Mouse (Mus musculus) frontal cortex, postnatal 10 days (tissue): Measurements from ENCODE around the gene Cep85l.
A peak's percentile ranks its signal among the peaks of the same experiment; 100 is the strongest.

ENCODE experiments used
- DNase-seq, 2 experiments: peaks; one replicate each; pipeline ENCODE4 v3.0.0; 2022; ENCODE audit warnings: low spot score in 2 of 2, mixed read lengths in 1 of 2

Cep85l gene

DNA sequence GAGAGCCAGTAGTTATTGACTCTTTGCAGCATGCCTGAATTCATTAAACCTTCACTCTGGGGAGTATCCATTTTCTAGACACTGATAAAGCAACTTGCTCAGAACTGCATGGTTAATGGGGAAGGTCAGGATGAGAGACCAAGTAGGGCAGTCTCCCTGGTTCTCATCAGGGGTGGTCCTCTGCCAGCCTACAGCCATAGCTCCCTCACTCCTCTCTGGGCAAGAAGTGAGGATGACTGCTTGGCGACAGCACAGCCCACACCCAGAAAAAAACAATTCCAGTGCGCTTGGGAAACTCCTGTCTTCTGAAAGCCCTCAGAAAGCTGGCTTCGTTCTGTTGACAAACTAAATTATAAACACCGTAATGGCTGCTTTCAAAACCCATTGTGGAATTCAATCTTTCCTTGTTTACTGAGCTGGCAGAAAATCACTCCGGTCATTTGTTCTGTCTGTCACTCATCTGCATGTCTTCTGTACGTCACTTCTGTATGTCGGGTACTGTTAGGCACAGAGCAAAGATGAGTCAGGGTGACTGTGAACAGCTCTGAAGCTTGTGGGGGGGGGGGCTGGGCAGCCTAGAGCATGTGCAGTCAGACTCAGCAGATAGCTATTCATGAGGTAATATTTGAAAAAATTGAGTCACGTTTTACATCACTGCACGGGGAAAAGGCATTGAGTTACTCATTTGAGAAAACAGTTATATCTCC, 15.3 kb upstream of the Cep85l start:
- DNase-seq, result no peak

DNA sequence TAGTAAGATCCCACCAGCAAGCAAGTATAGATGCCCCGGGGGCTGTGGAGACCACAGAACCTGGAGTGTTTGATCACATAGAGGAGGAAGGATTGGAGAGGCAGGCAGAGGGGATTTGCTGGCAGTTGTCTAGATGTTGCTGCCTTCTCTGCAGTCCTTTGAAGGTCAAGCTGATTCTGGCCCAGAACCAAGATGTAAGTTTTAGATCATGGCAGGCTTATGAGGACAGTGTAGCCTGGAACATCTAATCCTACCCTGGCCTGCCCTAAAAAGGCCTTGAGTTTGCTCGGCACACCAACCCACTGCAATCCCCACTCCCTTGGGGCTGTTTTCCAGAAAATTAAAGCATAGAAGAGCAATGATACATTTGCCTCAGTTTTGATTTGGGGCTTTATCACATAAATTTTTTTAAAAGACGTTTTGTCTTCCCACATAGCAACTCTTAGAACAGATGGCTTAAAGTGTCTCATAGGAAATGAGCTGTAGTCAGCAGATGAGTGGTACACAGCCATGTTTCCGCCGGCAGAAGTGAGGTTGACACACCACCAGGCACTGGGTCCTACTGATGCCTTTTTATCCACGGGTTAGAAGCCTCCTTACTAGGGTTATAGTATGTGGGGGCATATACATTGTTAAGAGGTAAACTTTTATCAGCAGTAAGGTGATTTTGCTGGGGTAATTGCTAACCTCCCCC, 8.6 kb upstream of the Cep85l start:
- no peak for DNase-seq

DNA sequence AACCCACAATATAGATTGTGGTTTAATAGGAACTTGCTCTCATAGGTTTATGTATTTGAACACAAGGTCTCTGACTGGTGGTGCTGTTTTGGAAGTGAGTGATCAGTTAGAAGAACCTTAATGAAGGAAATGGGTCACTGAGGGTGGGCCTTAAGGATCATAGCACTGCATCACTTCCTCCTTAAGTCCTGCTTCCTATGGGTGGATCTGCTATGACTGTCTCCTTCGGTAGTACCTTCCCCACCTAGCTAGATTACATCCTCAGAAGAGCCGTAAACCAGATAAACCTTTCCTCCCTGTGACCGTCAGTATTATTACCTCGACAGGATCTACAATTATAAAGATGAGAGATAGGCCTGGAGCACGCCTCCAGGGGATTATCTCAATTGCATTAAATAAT, 5.7 kb upstream of the Cep85l start:
- no peak for DNase-seq

DNA sequence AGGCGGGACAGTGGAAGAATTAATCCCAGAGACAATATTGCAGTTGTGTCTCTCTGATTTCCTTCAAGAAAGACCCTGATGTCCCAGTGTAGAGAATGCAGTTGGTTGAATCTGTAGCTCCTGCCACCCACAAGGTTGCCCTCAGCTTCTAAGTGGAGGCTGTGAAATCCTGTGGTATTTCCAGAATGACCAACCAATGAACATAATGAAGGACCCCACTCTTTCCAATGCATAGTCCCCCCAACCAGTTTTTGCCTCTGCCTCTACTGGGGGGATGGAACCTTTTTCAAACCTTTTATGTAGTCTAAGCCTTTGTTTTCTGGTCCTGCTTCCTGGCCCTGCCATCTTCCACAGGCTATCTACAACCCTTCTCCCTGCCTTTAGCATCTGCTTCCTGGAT, 5.1 kb upstream of the Cep85l start:
- no peak for DNase-seq

DNA sequence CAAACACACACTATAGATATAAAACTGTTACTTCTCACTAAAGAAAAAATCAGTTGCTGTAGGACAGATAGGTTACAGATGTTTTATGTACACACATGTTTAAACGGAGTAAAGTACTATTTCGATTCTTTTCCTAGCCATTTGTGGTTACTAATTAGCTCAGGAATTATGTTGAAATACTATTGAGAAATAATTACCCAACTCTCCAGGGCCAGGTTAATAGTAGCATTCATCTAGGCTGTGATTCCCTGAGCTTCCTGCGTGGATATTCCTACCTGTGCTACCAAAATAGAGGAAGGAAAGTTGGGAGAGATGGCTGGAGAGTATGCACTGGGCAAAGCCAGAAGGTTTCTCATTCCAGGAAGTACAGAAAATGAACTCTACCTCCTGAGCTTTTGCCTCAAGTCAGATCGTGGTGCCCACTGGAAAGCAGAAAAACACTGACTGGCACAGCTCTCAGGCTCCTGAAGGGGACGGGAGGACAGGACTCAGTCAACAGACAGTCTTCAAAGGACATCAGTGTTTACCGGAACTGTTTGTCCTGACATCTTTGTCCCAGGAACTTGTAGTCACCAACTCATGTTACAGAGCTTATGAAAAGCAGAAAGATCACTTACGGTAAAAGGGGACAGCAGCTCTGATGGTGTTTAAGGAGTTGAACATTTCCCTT, 3.1 kb upstream of the Cep85l start:
- DNase-seq, result no peak

DNA sequence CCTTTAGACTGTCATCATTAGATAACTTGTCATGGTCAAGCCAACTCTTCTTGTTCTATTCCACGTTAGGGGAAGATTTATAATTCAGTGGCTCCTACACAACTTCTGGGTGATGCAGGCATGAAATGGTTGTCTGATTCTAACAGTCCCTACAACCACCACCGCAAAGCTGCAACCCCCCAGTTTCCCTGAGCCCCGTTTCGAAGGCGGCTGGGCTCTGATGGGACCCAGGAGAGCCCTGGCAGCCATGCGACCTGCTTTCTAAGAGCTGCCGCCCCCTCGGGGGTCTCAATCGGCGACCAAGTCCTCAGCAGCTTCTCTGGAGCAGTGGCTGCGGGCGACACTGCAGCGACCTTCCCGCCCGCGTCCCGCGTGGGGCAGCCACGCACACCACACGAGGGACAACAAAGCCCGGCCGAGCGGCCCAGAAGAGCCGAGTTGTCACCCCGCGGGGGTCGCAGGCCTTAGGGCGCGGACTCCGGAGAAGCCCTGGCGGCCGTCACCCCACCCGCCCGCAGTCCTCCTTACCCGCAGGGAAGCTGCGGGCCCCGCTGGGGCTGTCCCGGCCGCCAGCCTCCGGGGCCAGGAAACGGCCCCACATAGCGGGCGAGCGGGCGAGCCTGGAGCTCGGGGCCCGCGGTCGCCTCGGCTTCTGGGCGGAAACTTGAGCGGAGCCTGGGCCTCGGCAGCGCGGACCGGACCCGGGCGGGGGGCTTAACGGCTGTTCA, 602 bp downstream of the Cep85l start:
- peak; percentile 32 to 53 for DNase-seq

DNA sequence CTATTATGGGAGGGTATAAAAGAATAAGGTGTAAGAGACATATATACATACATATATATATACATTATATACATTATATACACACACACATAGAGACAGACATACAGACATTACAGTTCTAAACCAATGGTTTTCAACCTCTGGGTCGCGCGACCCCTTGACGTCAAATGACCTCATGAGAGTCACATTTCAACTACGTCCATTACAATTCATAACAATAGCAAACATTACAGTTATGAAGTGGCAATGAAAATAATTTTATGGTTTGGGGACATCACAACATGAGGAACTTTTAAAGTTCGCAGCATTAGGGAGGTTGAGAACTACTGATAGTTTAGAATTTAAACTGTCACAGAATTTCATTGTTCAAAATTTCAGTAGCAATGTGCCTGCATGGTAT, 1.5 kb downstream of the Cep85l start:
- DNase-seq, result no peak

DNA sequence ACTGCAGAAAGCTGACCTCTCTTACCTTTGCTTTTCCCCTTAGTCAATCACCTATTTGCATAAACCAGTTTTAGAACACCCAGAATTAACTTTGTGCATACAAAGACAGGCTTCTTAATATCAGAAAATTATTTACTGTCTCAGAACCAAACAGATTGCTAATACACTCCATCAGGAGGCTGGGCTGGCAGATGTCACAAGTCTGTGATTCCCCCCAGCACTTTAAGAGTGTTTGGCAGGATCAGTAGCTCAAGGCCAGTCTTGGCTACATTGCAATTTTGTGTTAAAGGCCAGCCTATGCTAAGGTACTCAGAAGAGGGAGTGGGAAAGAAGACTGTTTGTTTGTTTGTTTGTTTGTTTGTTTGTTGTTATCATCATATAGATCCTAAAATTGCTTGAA, 2.7 kb downstream of the Cep85l start:
- DNase-seq, result no peak

DNA sequence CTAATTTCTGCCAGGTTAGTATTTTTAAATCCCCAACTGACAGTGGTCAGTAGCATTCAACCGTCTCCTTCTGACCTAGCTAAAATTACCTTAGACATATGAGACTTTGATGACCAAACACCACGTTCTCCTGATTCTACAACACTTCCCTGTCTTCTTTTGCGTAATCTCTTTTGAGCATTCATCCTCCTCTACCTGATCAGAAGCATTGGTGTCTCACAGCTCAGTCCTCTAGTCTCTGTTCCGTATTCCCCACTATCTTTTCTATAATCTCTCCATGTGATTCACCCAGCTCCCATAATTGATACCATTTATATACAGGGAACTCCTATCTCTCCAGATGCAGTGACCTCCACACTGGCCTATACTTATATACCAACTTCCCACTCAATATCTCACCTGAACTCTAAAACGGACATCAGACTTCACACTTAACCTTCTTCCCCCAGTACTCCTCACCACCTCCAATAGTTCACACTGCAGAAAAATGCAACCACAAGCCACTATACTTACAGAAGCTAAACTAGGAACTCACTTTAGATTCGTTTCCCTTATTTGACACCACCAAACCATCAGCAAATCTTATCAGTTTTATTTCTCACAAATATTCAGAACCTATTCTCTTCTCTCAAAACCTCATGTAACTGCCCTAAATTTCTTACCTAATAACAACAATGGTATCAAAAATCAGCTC, 5.7 kb downstream of the Cep85l start:
- DNase-seq, result no peak

DNA sequence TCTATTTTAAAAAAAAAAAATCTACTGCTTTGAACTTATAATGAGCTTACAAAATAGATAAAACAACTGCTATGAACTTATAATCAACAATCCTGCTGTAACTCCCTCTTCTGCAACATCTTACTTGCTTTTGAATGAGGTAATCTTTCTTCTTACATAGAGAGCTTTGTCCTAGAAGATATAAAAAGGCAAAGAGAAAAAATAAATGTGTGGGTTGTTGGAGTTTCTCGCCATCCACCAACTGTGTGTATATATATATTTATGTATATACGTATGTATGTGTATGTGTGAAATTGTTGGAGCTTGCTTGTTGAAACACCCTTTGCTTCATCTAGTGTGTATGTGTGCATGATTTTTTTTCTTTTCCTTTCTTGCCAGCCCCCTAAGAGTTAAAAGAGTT, 12.5 kb downstream of the Cep85l start:
- no peak for DNase-seq

DNA sequence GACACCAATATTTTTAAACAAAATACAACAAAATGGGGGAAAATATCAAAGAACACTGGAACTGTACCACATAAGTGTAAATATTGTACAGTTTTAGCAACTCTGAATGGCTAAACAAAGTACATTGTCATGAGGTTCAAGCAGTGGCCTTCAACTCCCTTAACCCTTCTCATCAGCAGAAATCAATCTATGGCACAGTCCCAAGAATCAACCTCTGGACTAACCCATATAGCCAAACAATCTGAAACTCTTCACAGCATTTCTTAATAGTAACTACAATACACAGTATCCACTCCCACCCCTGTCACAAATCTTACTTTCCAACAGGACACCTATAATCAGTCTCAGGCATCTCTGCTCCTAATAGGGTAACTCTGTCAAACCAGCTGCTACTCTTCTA, 15.4 kb downstream of the Cep85l start:
- DNase-seq, result no peak

DNA sequence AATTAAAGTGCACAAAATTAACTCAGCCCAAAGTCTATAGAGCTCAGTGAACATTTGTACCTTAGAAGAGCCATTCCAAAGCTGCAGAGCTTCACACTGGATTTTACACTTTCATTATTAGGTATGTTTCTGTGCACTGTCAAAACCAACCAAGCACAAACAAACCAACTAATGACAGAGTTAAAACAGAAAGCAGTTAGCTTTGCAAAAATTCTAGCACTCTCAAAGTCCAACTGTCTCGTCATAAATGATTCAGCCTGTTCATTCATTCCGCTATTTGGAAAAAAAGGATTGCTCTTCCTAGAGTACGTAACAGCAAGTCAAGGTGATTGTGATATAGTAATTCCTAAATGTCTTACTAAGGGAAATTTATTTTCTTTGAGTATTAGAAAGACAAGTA, 20.7 kb downstream of the Cep85l start:
- DNase-seq, result no peak

DNA sequence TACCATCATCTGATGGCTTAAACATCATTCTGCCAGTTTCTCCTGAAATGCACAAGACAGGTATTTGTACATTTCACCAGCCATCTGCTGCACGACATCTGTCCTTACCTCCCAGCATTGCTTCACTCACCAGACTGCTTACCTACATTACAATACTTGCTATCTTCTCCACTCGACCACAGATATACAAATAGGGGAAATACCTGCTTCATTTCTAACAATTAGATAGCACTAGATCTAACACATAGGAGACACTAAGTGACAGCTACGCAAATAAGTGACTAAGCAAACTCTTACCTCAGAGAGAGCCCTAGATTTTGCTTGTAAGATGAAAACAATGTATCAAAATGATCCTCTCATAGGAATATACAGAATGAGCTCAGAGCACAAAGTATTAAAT, 26.1 kb downstream of the Cep85l start:
- no peak for DNase-seq

DNA sequence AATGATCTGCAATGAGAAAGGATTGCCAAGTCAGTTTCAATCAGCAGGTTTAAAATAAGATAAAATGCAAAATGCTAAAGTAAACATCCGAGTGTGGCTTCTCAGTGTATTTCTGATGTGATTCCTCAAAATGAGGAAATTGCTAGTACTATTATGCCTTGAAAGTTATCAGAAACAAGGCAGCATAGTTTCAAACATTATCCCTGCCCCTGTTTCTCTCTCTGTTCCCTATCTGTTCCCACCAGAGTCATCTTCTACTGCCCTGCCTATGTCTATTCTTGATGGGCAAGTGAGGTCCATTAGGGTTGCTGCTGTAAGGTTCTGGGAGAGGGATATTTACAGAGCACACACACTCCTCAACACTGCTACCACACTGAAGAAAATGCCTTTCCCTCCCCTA, 30.5 kb downstream of the Cep85l start:
- DNase-seq, result no peak

DNA sequence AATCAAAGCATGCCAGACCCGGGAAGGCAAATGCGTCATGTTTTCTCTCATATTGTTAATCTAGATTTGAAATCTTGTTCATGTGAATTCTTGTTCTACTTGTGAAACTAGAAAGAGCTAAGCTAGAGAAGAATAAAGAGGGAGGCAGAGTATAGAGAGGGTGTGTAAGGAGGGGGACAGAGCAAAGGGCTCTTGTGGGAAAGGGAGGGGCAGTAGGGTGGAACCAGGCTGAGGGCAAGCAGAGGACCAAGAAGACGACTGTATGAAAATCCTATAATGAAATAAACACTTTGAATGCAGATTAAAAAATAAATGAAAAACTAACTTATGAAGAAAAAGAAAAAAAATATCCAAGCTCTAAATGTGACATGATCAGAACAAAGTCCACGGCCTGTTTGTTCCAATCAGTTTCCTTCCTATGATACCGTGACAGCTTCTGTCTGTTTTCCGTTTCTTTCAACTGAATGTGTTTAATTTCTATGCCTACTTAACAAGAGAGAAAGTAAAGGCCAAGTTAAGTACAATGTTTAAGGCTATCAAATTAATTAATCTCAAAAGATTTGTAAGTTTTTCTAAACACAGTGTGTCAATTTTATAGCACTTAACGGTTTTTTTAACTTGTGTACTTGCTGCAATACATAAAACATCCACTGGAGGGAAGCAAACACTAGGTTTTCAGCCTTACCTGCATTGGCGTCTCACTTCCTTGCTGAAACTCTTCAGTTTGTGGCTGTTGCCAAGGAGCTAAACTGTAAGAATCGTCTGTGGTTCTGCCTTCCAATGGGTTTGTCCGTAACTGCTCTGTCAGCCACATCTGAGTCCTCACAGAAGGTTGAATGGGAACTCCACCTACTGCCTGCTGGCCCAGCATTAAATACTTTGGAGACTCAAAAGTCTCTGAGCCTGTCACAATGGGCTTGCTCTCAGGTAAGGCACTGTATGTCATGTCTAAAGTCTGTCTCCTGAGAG, 31.7 kb downstream of the Cep85l start:
- peak; percentile 24 to 41 for DNase-seq

DNA sequence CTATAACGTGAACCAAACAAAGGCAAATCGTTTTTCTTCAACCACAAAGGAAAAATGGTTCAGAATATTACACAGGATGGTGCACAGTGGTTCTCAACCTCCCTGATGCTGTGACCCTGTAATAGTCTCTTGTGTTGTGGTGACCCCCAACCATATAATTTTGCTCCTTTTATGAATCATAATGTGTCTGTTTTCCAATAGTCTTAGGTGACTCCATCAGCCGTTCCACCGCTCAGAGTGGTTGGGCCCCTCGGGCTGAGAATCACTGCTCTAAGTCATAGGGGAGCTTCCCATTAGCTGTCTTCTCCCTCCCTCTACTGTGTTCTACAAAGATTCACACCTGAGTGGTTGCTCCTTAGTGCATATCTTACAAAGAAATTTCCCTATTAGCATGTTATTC, 32.8 kb downstream of the Cep85l start:
- no peak for DNase-seq

DNA sequence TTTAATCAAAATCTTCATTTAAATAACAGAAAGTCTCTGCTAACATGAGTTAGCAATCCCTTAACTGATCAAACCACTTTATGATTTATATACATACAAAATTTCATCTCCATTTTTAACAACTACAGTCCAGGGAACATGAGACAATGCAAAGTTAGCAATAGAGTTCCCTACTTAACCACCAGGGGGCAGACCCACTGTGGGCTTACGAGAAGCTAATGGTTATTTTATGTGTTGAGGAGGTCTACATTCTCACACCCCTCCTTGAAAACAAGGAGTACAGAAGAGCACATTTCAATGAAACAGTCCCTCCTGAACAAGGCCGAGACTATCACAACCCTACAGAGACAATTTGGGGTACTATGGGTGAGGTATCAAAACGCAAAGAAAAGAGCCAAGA, 33.2 kb downstream of the Cep85l start:
- no peak for DNase-seq

DNA sequence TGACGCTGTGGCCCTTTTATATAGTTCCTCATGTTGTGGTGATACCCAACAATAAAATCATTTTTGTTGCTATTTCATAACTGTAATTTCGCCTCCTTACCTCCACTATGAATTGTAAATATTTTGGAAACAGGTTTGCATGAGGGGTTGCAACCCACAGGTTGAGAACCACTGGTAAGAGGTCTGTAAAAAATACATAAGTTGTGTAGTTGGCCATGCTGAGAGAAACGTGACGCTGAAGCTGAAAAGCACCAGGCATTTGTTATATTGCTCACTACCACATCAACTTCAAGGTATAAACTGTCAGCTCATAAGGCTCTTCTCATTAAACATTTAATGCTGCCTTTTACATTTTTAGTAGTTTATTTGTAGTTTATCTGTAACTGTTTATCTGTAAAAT, 34.2 kb downstream of the Cep85l start:
- no peak for DNase-seq

DNA sequence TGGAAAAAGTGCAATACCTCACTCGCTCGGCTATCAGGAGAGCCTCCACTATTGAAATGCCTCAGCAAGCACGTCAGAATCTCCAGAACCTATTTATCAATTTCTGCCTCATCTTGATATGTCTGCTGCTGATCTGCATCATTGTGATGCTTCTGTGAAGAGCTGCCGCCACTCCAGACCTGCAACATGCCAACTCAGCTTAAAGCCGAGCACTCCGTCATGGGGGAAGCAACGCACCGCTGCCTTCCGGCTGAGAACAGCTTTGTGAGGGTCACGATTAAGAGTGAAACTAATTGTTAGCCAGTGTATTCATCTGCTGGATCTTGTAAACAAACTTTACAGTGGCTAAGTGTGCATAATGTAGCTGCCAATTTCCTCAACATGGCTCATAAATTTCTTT, 35.9 kb downstream of the Cep85l start:
- DNase-seq, result no peak

DNA sequence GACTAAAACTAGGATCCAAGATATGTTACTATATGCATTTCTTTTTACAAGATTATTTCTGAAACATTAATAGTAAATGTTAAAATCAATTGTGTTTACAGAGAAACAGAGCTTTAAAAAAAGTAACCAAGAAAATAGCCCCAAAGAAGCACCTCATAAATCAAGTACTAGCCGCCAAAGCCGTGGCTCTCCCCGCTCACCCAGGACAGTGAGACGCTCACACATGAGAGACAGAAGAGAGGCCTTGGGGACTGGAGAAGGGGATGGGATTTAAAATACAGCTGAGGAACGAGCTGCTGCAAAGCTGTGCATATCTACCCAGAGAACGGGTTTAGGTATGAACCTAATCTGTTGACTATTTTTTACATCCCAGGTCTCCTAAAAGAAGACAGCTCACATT, 36.4 kb downstream of the Cep85l start:
- DNase-seq, result no peak
